In the genomic region with DNA sequence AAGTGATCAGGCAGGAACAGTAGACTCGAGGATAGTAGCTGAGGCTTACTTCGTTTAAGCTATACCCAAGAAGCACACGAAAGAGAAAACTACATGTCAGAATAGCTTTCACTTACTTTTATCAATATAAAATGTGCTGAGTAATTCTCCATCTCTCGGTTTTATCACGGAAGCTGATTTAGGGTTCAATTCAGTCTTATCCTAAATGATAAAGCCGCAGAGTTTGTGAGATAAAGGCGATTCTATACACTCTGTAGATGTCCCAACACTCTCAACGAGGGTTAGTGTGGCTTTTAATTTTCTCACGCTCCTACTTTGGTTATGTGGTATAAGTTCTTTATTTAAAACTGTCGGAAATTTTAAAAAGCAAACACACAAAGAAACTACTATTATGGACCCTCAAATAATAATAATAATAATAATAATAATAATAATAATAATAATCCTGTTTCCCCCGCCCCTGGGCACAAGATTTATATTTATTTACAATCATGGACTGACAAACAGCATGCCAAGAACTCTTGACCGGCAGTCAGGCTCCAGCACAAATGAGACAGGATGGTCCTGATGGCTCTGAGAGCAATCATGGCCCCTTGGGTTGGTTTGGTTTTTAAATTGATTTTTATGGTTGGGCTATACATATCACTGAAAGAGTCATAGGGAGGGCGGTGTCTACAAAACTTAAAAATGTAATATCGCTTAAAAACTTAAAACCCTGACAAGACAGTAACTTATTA, we compare ENCODE assay signal across 7 mouse cellular contexts. TPM values are rescaled to one million over a fixed set of nuclear protein-coding genes. Genes with fewer than 3 reads are reported as not detected.
DNase-seq lines count a peak whose midpoint lies in the region; ATAC-seq and TF ChIP-seq lines count a peak whose summit lies in the region.

No protein-coding gene starts in this region.

- peak overlapping the region; percentile 70 for H3K27ac ChIP-seq in embryonic fibroblast, embryonic 13.5 days (ENCODE audit: insufficient read depth, low read length)
- H3K27ac ChIP-seq in limb, embryonic 13.5 days = no peak overlapping the region
- no peak overlapping the region for H3K27ac ChIP-seq in stomach, postnatal 0 days (replicated peaks)

- peak overlapping the region; percentile 99 for H3K4me3 ChIP-seq in megakaryocyte, embryonic 14.5 days (replicated peaks)
- peak overlapping the region; percentile 82 for H3K4me3 ChIP-seq in embryonic fibroblast, embryonic 13.5 days (ENCODE audit: insufficient read depth, low read length)
- H3K4me3 ChIP-seq in limb, embryonic 13.5 days = peak overlapping the region; percentile 80
- H3K4me3 ChIP-seq in stomach, postnatal 0 days (ENCODE audit: low read depth, low read length) = peak overlapping the region; percentile 88

- H3K9ac ChIP-seq in limb, embryonic 13.5 days = no peak overlapping the region
- H3K9ac ChIP-seq in stomach, postnatal 0 days (ENCODE audit: low read length) = no peak overlapping the region; the same call in none of the 2 replicates

- 76% methylated on average over 14 of the region's 14 CpGs for WGBS in limb, embryonic 13.5 days
- WGBS in stomach, postnatal 0 days = 60% methylated on average over 14 of the region's 14 CpGs

- no peaks in the 10 kb centered on the region for H3K27me3 ChIP-seq in megakaryocyte, embryonic 14.5 days (replicated peaks)
- H3K27me3 ChIP-seq in limb, embryonic 13.5 days = 0 out of 2 replicates have a peak, but pooled peaks cover 5% of the 10 kb centered on the region
- H3K27me3 ChIP-seq in stomach, postnatal 0 days (ENCODE audit: control insufficient read depth, insufficient read depth, low read length) = no peaks in the 10 kb centered on the region

- H3K4me1 ChIP-seq in megakaryocyte, embryonic 14.5 days = peaks cover 45% of the 10 kb centered on the region
- 0 out of 2 replicates have a peak, but pooled peaks cover 3% of the 10 kb centered on the region for H3K4me1 ChIP-seq in embryonic fibroblast, embryonic 13.5 days (ENCODE audit: control insufficient read depth, insufficient read depth, low read length)
- H3K4me1 ChIP-seq in limb, embryonic 13.5 days = peaks cover 23% of the 10 kb centered on the region
- H3K4me1 ChIP-seq in stomach, postnatal 0 days (replicated peaks; ENCODE audit: control insufficient read depth, insufficient read depth) = 0 out of 2 replicates have a peak, but pooled peaks cover 4% of the 10 kb centered on the region

- no peak for TF ChIP-seq EP300 in stomach, postnatal 0 days (optimal IDR thresholded peaks at IDR 0.05)

- no peak for TF ChIP-seq CTCF in embryonic fibroblast, embryonic 13.5 days (IDR thresholded peaks at IDR 0.05; ENCODE audit: borderline replicate concordance, insufficient read depth, low read length)
- TF ChIP-seq CTCF in stomach, postnatal 0 days (IDR thresholded peaks at IDR 0.05; ENCODE audit: low read depth) = no peak

- no peak for DNase-seq in stomach, postnatal 0 days (ENCODE audit: low spot score)
- no peak for DNase-seq in left cerebral cortex, postnatal 25 days (ENCODE audit: low spot score in 2 of 2)
- DNase-seq in adrenal gland, adult (ENCODE audit: inconsistent age in 2 of 2, low spot score in 1 of 2) = no peak

- H3K36me3 ChIP-seq in megakaryocyte, embryonic 14.5 days (replicated peaks; ENCODE audit: low read length) = peaks cover 24% of the 10 kb centered on the region
- H3K36me3 ChIP-seq in limb, embryonic 13.5 days = no peaks in the 10 kb centered on the region
- no peaks in the 10 kb centered on the region for H3K36me3 ChIP-seq in stomach, postnatal 0 days (ENCODE audit: control insufficient read depth, insufficient read depth, low read length)

- ATAC-seq in megakaryocyte, adult 5-6 weeks (ENCODE audit: poor library complexity, severe bottlenecking) = no peak
- no peak for ATAC-seq in limb, embryonic 13.5 days (ENCODE audit: low FRiP score, low read depth)
- ATAC-seq in stomach, postnatal 0 days (ENCODE audit: low FRiP score, low TSS enrichment) = no peak

- intact Hi-C loops in left cerebral cortex, postnatal 25 days (cut with DNase I) = no loop called here

- H3K4me2 ChIP-seq in limb, embryonic 13.5 days (replicated peaks) = peak overlapping the region; percentile 78
- peak overlapping the region; percentile 76 for H3K4me2 ChIP-seq in stomach, postnatal 0 days (replicated peaks; ENCODE audit: low read depth)

- H3K9me3 ChIP-seq in megakaryocyte, embryonic 14.5 days = no peaks in the 10 kb centered on the region
- no peaks in the 10 kb centered on the region for H3K9me3 ChIP-seq in limb, embryonic 13.5 days
- no peaks in the 10 kb centered on the region for H3K9me3 ChIP-seq in stomach, postnatal 0 days (ENCODE audit: control insufficient read depth, low read length)

- TF ChIP-seq POLR2A in embryonic fibroblast, embryonic 13.5 days (IDR thresholded peaks at IDR 0.05; ENCODE audit: low read depth, low read length) = no peak

RNA-seq across cellular contexts. Expression of a gene that starts 1.1 kb away (rescaled TPM):
- 3.8 and 5.2 TPM in 2 replicates for polyA plus RNA-seq in megakaryocyte, embryonic 14.5 days (2012; ENCODE audit: insufficient read depth, low replicate concordance)
- total RNA-seq in megakaryocyte, adult 5-6 weeks (2015) = 24.7 and 25.8 TPM in 2 replicates
- 19.1 TPM in 2 replicates for total RNA-seq in megakaryocyte, adult 5-6 weeks (2017)
- 16.3 and 18.3 TPM in 2 replicates for polyA plus RNA-seq in embryonic fibroblast, embryonic 13.5 days (2011; ENCODE audit: insufficient read length, low read depth, missing spikeins)
- 2.2 and 2.4 TPM in 2 replicates for polyA plus RNA-seq in limb, embryonic 13.5 days (2015; fragmentation: Nextera tagmentation; extraction: Ambion mirVana)
- 1.2 and 1.5 TPM in 2 replicates for polyA plus RNA-seq in stomach, postnatal 0 days (2015; fragmentation: Nextera tagmentation; extraction: Ambion mirVana)
- 10 to 100 TPM; 22.1 to 27.1 TPM for total RNA-seq in left cerebral cortex, postnatal 25 days (2021)
